Comparison of ENCODE assay signal across 8 mouse cellular contexts in genomic region chrX:75759036-75759435, GRCm38 (mm10).
A peak's percentile ranks its signal among the peaks of the same experiment; 100 is the strongest.
DNase-seq lines count a peak whose midpoint lies in the region; ATAC-seq and TF ChIP-seq lines count a peak whose summit lies in the region.
"Not testable (repeated sequence)": the region's sequence is repeated elsewhere in the genome, so short reads cannot be mapped to it uniquely, and the experiment has no call there.

No protein-coding gene starts in this region.

- intact Hi-C loops in heart, adult 2 months (cut with DNase I) = not testable (repeated sequence)

- H3K27me3 ChIP-seq in CH12.LX (replicated peaks); embryonic facial prominence, embryonic 10.5 days (replicated peaks; ENCODE audit: low read depth, poor library complexity, severe bottlenecking); heart, adult 2 months (ENCODE audit: control insufficient read depth, insufficient read depth, low read length); liver, embryonic 14.5 days (ENCODE audit: control insufficient read depth, insufficient read depth, low read length); midbrain, postnatal 0 days (ENCODE audit: insufficient read depth, low read length): not testable (repeated sequence)

- not testable (repeated sequence) for H3K4me1 ChIP-seq in CH12.LX (ENCODE audit: control insufficient read depth in 1 of 2, insufficient read depth in 2 of 2); embryonic facial prominence, embryonic 10.5 days; heart, adult 2 months (ENCODE audit: control insufficient read depth, insufficient read depth, low read length); liver, embryonic 14.5 days (replicated peaks; ENCODE audit: control insufficient read depth in 2 of 2, insufficient read depth in 2 of 2, low read length in 1 of 2); midbrain, postnatal 0 days (ENCODE audit: insufficient read depth, low read length)

- not testable (repeated sequence) for H3K9me3 ChIP-seq in CH12.LX (replicated peaks; ENCODE audit: low read length); embryonic facial prominence, embryonic 10.5 days; liver, embryonic 14.5 days (ENCODE audit: control insufficient read depth, low read length); midbrain, postnatal 0 days (ENCODE audit: low read length)

- TF ChIP-seq RAD21 in CH12.LX (IDR thresholded peaks at IDR 0.05; ENCODE audit: low read depth, low read length) = not testable (repeated sequence)

- H3K4me3 ChIP-seq in CH12.LX (replicated peaks in 1 of 3; ENCODE audit: low read depth in 2 of 3, low read length in 2 of 3, poor library complexity in 1 of 3); embryonic facial prominence, embryonic 10.5 days; heart, adult 2 months; liver, embryonic 14.5 days (ENCODE audit: insufficient read depth in 1 of 2, low read depth in 2 of 2, low read length in 2 of 2); midbrain, postnatal 0 days (ENCODE audit: low read depth, low read length): not testable (repeated sequence)

- TF ChIP-seq CTCF in CH12.LX (conservative IDR thresholded peaks at IDR 0.05 in 1 of 2, IDR thresholded peaks at IDR 0.05 in 1 of 2; ENCODE audit: low read depth in 2 of 2, low read length in 2 of 2) = not testable (repeated sequence)
- peak; percentile 64 for TF ChIP-seq CTCF in heart, adult 2 months (IDR thresholded peaks at IDR 0.05)
- TF ChIP-seq CTCF in liver, embryonic 14.5 days (IDR thresholded peaks at IDR 0.05; ENCODE audit: low read depth) = peak; percentile 48
- TF ChIP-seq CTCF in midbrain, postnatal 0 days (IDR thresholded peaks at IDR 0.05) = peak; percentile 62

- not testable (repeated sequence) for H3K4me2 ChIP-seq in CH12.LX (ENCODE audit: insufficient read depth, low read depth, poor library complexity, severe bottlenecking); liver, embryonic 14.5 days (ENCODE audit: low read depth); midbrain, postnatal 0 days (ENCODE audit: low read depth, low read length, poor library complexity, severe bottlenecking)

- TF ChIP-seq POLR2A in CH12.LX (IDR thresholded peaks at IDR 0.05; ENCODE audit: low read depth, low read length); heart, adult 2 months (IDR thresholded peaks at IDR 0.05; ENCODE audit: insufficient read depth, low read depth, low read length): not testable (repeated sequence)

- DNase-seq in CH12.LX (ENCODE audit: extremely low read depth) = not testable (repeated sequence)
- peak; percentile 62 for DNase-seq in adrenal gland, adult 8-10 months
- DNase-seq in embryonic facial prominence, embryonic 10.5 days (ENCODE audit: low spot score) = peak; percentile 60
- DNase-seq in heart, adult 2 months = peak in 1 of 2 experiments; percentile 88
- peak; percentile 83 for DNase-seq in kidney, adult 18-20 months
- peak in 1 of 3 experiments; percentile 19 for DNase-seq in liver, embryonic 14.5 days (ENCODE audit: low read depth in 3 of 3, low spot score in 3 of 3)
- DNase-seq in midbrain, postnatal 0 days (ENCODE audit: low spot score) = peak; percentile 67
- DNase-seq in spleen, adult 12 weeks (ENCODE audit: low spot score) = peak; percentile 56

- not testable (repeated sequence) for ATAC-seq in liver, embryonic 14.5 days (ENCODE audit: insufficient read depth); midbrain, postnatal 0 days (ENCODE audit: low FRiP score)

- in situ Hi-C loops in CH12.LX (cut with MboI; ENCODE audit: low pct_ligation_motif_present, low pct_unique_long_range_greater_than_20kb, low sequenced_read_pairs) = not testable (repeated sequence)

- H3K36me3 ChIP-seq in CH12.LX (replicated peaks in 1 of 2; ENCODE audit: control insufficient read depth in 1 of 2, insufficient read depth in 1 of 2, low read length in 1 of 2); heart, adult 2 months (ENCODE audit: control insufficient read depth, insufficient read depth, low read length); liver, embryonic 14.5 days (replicated peaks; ENCODE audit: control insufficient read depth, insufficient read depth, low read depth); midbrain, postnatal 0 days (ENCODE audit: insufficient read depth, low read length): not testable (repeated sequence)
- H3K36me3 ChIP-seq in embryonic facial prominence, embryonic 10.5 days (replicated peaks) = peaks cover 10% of the 10 kb centered on the region

- TF ChIP-seq EP300 in CH12.LX (IDR thresholded peaks at IDR 0.05; ENCODE audit: low read length); heart, adult 2 months (IDR thresholded peaks at IDR 0.05; ENCODE audit: insufficient read depth, low read depth, low read length); liver, embryonic 14.5 days (IDR thresholded peaks at IDR 0.05; ENCODE audit: low read depth): not testable (repeated sequence)

- not testable (repeated sequence) for H3K27ac ChIP-seq in CH12.LX (ENCODE audit: insufficient read depth, low read depth); embryonic facial prominence, embryonic 10.5 days (replicated peaks); liver, embryonic 14.5 days; midbrain, postnatal 0 days (ENCODE audit: low read depth, low read length)
- H3K27ac ChIP-seq in heart, adult 2 months = peak overlapping the region; percentile 67

- H3K9ac ChIP-seq in CH12.LX (ENCODE audit: insufficient read depth, low read depth); heart, adult 2 months (ENCODE audit: low read depth, low read length); liver, embryonic 14.5 days (replicated peaks); midbrain, postnatal 0 days (replicated peaks; ENCODE audit: low read length, poor library complexity, severe bottlenecking): not testable (repeated sequence)

- H3K79me2 ChIP-seq in CH12.LX (replicated peaks; ENCODE audit: control insufficient read depth, extremely low read depth, insufficient read depth, poor library complexity, severe bottlenecking); heart, adult 2 months (replicated peaks; ENCODE audit: control insufficient read depth, insufficient read depth, low read length): not testable (repeated sequence)

- dilution Hi-C loops in CH12.LX (cut with MboI; ENCODE audit: extremely low pct_ligation_motif_present, extremely low pct_unique_long_range_greater_than_20kb, low sequenced_read_pairs) = not testable (repeated sequence)

- 71% methylated on average over 12 of the region's 12 CpGs for WGBS in embryonic facial prominence, embryonic 10.5 days
- 71% methylated on average over 12 of the region's 12 CpGs for WGBS in heart, adult 2 months
- WGBS in liver, embryonic 14.5 days (ENCODE audit: insufficient replicate concordance) = 66% methylated on average over 12 of the region's 12 CpGs
- 70% methylated on average over 12 of the region's 12 CpGs for WGBS in midbrain, postnatal 0 days

TF ChIP-seq in CH12.LX, 34 proteins besides CTCF, POLR2A, EP300 and RAD21:
- TF ChIP-seq ZNF384 (IDR thresholded peaks at IDR 0.05; ENCODE audit: low read depth, low read length) = 0 out of 2 replicates have a peak, but pooled peaks have one; percentile 44
